Mouse (Mus musculus) neutrophil, adult 65 days (primary cell): ENCODE measurements around the gene Slc25a30. TPM values are rescaled to one million over a fixed set of nuclear protein-coding genes. Genes with fewer than 3 reads are reported as not detected.

Experiments
- total RNA-seq: library from RNA; stranded (reverse); gene quantifications from 2 replicates; pipeline ENCODE4 v1.2.4, GENCODE M21; 2023

The Slc25a30 gene
- total RNA-seq, result 19.3 and 28.3 TPM in 2 replicates

GRCm38 (mm10) chr14:75786868-75787793 is at the start of gene Slc25a30:
TSS of gene Slc25a30 (minus strand) at chr14:75787037.

GRCm38 (mm10) chr14:75753991-75754817 is 32.6 kb downstream of the Slc25a30 start, which contains the start of gene Cog3:
TSS of gene Cog3 (minus strand) at chr14:75754517.

Other genes with a start within 250 kb of the Slc25a30 start
- not detected in 2 replicates for gene Spert, start 193.9 kb downstream of the Slc25a30 start, total RNA-seq
- gene Erich6b, start 144.8 kb downstream of the Slc25a30 start, total RNA-seq, result not detected in 2 replicates
- 19.1 and 24.5 TPM in 2 replicates for gene Cog3, start 32.5 kb downstream of the Slc25a30 start, total RNA-seq
- gene Tpt1, start 58.1 kb upstream of the Slc25a30 start, total RNA-seq, result 1,439 and 1,808 TPM in 2 replicates
- not detected in 2 replicates for gene Kctd4, start 168.0 kb upstream of the Slc25a30 start, total RNA-seq
- 11.7 and 14.1 TPM in 2 replicates for gene Gtf2f2, start 223.8 kb upstream of the Slc25a30 start, total RNA-seq